Mouse (Mus musculus): ENCODE results near the gene Slit2. TPM values are rescaled to one million over a fixed set of nuclear protein-coding genes. Genes with fewer than 3 reads are reported as not detected.

Gene Slit2
- polyA plus RNA-seq, 1 experiment from 2014 or later: 27.0 TPM

DNA sequence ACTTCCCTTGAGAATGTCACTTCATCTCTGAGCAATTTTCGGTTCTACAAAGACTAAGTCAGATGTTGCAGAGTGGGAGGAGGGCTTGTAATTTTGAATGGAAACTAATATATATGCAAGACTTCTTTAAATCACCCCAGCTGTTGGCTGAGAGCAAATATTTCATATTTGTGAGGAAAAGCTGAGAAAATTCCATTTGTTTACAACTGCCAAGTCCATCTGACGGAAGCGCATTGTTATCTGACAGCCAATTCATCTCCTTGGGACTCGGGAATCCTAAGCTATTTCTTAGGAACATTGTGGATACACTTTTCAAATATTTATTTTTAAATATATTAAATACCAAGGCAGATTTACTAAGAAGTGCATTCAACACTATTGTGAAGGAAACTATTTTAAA, 8.0 kb downstream of the Slit2 start:
- Histone ChIP-seq H3K4me3 (no peak overlapping the region), H3K27ac (replicated peaks) (no peak overlapping the region), H3K36me3 (replicated peaks) (peaks cover 15% of the 10 kb centered on the region), H3K27me3 (replicated peaks; ENCODE audit: low read depth, poor library complexity, severe bottlenecking) (0 out of 2 replicates have a peak, but pooled peaks cover 3% of the 10 kb centered on the region), H3K9me3 (no peaks in the 10 kb centered on the region), H3K4me1 (peaks cover 31% of the 10 kb centered on the region)
- DNase-seq (ENCODE audit: low spot score): no peak
- 83% methylated on average over 4 of the region's 4 CpGs for WGBS

DNA sequence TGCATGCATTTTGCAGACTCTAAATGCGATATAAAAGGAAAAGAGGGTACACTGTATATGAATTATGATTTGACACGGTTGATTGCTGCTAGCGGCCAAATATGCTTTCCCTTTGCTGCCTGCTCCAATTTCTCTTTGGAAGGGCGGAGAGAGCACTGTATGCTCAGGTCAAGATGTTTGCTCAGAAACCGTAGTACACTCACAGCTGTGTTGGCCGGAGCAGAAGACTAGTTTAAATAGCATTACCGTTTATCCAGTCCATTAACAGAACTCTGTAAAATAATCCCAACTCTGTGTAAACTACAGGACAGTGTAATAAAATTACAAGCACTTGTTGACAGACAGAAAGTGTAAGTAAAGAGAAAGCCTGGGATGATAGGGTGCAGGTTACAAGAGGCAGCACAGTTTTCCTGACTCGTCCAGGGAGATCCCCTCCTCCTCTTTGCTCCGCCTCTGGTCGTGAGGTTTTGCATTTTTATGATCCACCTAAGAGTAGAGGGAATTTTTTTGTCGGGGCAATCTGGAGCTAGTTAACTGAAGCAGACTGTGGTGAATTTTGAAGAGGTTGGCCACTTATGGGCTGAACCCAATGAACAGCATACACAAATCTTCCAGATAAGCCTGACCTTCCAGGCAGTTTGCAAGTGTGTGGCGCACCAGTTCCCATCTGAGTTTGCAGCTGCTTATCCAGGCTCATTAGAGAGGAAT, 20.9 kb downstream of the Slit2 start:
- Histone ChIP-seq H3K27ac (replicated peaks) (no peak overlapping the region), H3K4me3 (no peak overlapping the region), H3K36me3 (replicated peaks) (peaks cover 19% of the 10 kb centered on the region), H3K4me1 (peaks cover 19% of the 10 kb centered on the region), H3K9me3 (no peaks in the 10 kb centered on the region), H3K27me3 (replicated peaks; ENCODE audit: low read depth, poor library complexity, severe bottlenecking) (no peaks in the 10 kb centered on the region)
- peak; percentile 40 for DNase-seq (ENCODE audit: low spot score)
- WGBS: 49% methylated on average over 12 of the region's 12 CpGs

DNA sequence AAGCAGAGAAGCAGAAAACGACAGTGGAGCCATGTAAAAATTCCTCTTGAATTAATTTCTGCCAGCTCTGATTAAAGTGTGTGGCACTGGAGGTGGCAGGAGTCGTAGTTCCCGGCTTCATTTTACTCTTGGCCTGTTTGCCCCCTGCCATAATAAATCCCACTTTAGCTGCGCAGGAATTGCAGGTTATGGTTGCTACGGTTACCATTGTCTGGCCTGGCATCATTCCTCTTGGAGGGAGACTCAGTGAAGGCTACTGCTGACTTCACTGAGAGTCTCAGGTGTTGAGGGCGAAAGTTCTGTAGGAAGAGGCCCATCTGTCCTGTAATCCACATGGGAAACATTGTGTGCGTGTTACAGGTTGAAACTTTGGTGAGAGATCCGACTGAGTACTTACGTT, 22.6 kb downstream of the Slit2 start:
- 68% methylated on average over 9 of the region's 9 CpGs for WGBS
- Histone ChIP-seq H3K4me3 (no peak overlapping the region), H3K4me1 (peaks cover 19% of the 10 kb centered on the region), H3K9me3 (no peaks in the 10 kb centered on the region), H3K36me3 (replicated peaks) (0 out of 2 replicates have a peak, but pooled peaks cover 3% of the 10 kb centered on the region), H3K27ac (replicated peaks) (no peak overlapping the region; the same call in 1 of the 2 replicates), H3K27me3 (replicated peaks; ENCODE audit: low read depth, poor library complexity, severe bottlenecking) (no peaks in the 10 kb centered on the region)
- no peak for DNase-seq (ENCODE audit: low spot score)

GRCm38 (mm10) chr5:48006059-48006458, 23.1 kb downstream of the Slit2 start:
- no peak for DNase-seq (ENCODE audit: low spot score)
- H3K27me3 ChIP-seq (replicated peaks; ENCODE audit: low read depth, poor library complexity, severe bottlenecking): no peaks in the 10 kb centered on the region
- H3K27ac ChIP-seq (replicated peaks): no peak overlapping the region
- no peaks in the 10 kb centered on the region for H3K9me3 ChIP-seq
- H3K4me1 ChIP-seq: peaks cover 19% of the 10 kb centered on the region
- 0 out of 2 replicates have a peak, but pooled peaks cover 1% of the 10 kb centered on the region for H3K36me3 ChIP-seq (replicated peaks)
- no peak overlapping the region for H3K4me3 ChIP-seq

GRCm38 (mm10) chr5:48023441-48023840, 40.5 kb downstream of the Slit2 start:
- 91% methylated on average over 4 of the region's 4 CpGs for WGBS
- H3K27ac ChIP-seq (replicated peaks): no peak overlapping the region
- H3K4me3 ChIP-seq: no peak overlapping the region
- H3K27me3 ChIP-seq (replicated peaks; ENCODE audit: low read depth, poor library complexity, severe bottlenecking): no peaks in the 10 kb centered on the region
- 0 out of 2 replicates have a peak, but pooled peaks cover 3% of the 10 kb centered on the region for H3K36me3 ChIP-seq (replicated peaks)
- no peaks in the 10 kb centered on the region for H3K9me3 ChIP-seq
- DNase-seq (ENCODE audit: low spot score): no peak
- no peaks in the 10 kb centered on the region for H3K4me1 ChIP-seq

GRCm38 (mm10) chr5:48034875-48035274, 51.9 kb downstream of the Slit2 start:
- Histone ChIP-seq H3K27ac (replicated peaks) (no peak overlapping the region), H3K36me3 (replicated peaks) (no peaks in the 10 kb centered on the region), H3K4me3 (no peak overlapping the region), H3K4me1 (peaks cover 13% of the 10 kb centered on the region; the same call in 1 of the 2 replicates), H3K27me3 (replicated peaks; ENCODE audit: low read depth, poor library complexity, severe bottlenecking) (no peaks in the 10 kb centered on the region), H3K9me3 (no peaks in the 10 kb centered on the region)
- no peak for DNase-seq (ENCODE audit: low spot score)
- 68% methylated on average over 1 of the region's 1 CpGs for WGBS

DNA sequence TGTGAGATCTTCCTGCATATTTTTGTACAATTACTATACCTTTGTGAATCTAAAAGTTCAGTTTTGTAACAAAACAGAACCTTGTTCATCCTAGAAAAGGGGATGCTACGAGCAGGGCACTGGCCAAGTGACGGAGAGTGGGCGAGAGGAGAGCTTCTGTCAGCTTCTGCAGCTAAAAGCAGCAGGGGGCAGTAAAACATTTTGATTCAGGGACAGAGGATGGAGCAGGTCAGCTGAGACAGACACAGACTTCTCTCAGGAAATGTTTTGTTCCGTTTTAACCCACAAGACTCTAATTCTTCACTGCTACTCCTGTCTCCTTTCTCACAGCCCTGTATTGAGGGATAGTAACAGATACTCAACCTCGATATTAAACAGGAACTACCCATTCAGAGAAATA, 55.1 kb downstream of the Slit2 start:
- Histone ChIP-seq H3K4me1 (peaks cover 13% of the 10 kb centered on the region; the same call in 1 of the 2 replicates), H3K36me3 (replicated peaks) (no peaks in the 10 kb centered on the region), H3K27ac (replicated peaks) (no peak overlapping the region), H3K4me3 (no peak overlapping the region), H3K9me3 (no peaks in the 10 kb centered on the region), H3K27me3 (replicated peaks; ENCODE audit: low read depth, poor library complexity, severe bottlenecking) (no peaks in the 10 kb centered on the region)
- peak; percentile 23 for DNase-seq (ENCODE audit: low spot score)
- WGBS: 33% methylated on average over 5 of the region's 5 CpGs

DNA sequence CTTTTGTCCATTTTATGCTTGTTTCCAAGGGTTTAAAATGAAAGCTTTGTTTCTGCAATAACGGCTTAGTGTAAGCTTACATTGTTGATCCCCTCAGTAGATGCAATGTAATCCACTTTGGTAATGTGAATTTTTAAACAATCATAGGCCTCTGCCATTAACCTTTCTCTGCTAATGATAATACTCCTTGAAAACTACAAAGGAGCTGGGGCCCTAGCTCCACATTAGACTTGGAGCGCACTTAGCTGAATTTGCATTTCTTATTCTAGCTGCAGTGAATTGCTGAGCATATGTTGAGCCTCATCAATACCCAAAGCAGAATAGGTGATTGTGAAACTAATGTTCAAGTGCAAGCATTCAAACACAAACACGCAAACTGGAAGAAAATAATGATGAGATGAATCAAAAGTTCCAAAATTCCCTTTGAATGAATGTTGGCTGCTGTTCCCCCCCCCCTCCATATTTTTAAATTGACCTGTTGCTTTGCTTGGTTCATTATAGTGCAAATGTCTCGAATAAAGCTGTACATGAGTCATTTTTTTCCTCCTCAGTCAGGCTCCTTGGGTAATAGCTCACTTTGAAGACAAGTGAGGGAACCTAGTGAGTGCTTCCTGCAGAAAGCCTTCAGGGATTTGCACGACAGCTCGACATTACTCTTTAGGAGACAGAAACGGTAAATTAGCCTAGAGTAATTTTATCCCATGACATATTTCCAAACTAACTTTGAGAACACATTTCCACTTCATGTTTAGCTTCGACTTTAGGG, 66.2 kb downstream of the Slit2 start:
- 47% methylated on average over 8 of the region's 8 CpGs for WGBS
- Histone ChIP-seq H3K4me1 (peaks cover 13% of the 10 kb centered on the region), H3K9me3 (no peaks in the 10 kb centered on the region), H3K27me3 (replicated peaks; ENCODE audit: low read depth, poor library complexity, severe bottlenecking) (no peaks in the 10 kb centered on the region), H3K4me3 (no peak overlapping the region), H3K36me3 (replicated peaks) (no peaks in the 10 kb centered on the region), H3K27ac (replicated peaks) (no peak overlapping the region)
- no peak for DNase-seq (ENCODE audit: low spot score)

GRCm38 (mm10) chr5:48050637-48051314, 67.8 kb downstream of the Slit2 start:
- no peak for DNase-seq (ENCODE audit: low spot score)
- WGBS: 55% methylated on average over 5 of the region's 5 CpGs

DNA sequence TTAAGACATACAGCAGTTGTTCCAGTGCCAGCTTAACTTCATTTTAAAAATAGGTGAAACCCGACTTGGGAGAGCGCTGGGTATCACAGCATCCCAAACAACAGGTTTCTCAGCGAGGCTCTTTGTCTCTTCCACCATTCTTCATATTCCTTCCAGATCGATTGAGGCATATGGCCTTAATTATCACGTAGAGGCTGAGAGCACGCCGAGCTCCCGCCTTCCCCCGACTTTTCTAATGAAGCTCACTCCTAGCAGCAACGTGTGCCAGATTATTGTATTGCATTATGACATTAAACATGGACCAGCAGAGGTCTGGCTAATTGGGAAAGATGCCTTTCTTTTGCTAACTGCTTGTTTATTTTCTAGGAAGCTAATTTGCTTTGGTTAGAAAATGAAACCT, 75.7 kb downstream of the Slit2 start:
- no peaks in the 10 kb centered on the region for H3K9me3 ChIP-seq
- H3K4me1 ChIP-seq: peaks cover 14% of the 10 kb centered on the region
- no peak overlapping the region for H3K27ac ChIP-seq (replicated peaks)
- peak; percentile 37 for DNase-seq (ENCODE audit: low spot score)
- H3K27me3 ChIP-seq (replicated peaks; ENCODE audit: low read depth, poor library complexity, severe bottlenecking): no peaks in the 10 kb centered on the region
- H3K36me3 ChIP-seq (replicated peaks): no peaks in the 10 kb centered on the region
- H3K4me3 ChIP-seq: no peak overlapping the region
- WGBS: 29% methylated on average over 10 of the region's 10 CpGs

More at GRCm38 (mm10) chr5:48050637-48051314, 67.8 kb downstream of the Slit2 start:
- Histone ChIP-seq H3K27me3 (replicated peaks; ENCODE audit: low read depth, poor library complexity, severe bottlenecking) (no peaks in the 10 kb centered on the region), H3K9me3 (no peaks in the 10 kb centered on the region), H3K4me3 (no peak overlapping the region), H3K4me1 (peaks cover 13% of the 10 kb centered on the region), H3K27ac (replicated peaks) (no peak overlapping the region), H3K36me3 (replicated peaks) (no peaks in the 10 kb centered on the region)

DNA sequence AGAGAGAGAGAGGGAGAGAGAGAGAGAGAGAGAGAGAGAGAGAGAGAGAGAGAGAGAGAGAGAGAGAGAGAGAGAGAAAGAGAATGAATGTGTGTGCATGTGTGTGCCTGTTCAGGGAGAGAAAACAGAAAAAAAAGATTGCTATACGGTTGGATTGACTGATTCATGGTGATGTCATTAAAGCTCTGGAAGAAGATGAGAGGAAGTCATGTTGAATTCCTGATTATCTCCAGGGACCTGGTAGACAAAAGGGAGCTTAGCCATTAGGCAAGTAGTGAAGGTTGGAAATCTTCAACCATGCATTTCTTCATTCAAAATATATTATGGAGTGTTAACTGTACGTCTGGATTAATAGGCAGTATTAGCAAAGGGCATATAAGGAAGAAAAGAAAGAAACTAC, 77.8 kb downstream of the Slit2 start:
- DNase-seq (ENCODE audit: low spot score): no peak
- H3K4me3 ChIP-seq: no peak overlapping the region
- H3K27me3 ChIP-seq (replicated peaks; ENCODE audit: low read depth, poor library complexity, severe bottlenecking): no peaks in the 10 kb centered on the region
- no peaks in the 10 kb centered on the region for H3K36me3 ChIP-seq (replicated peaks)
- peaks cover 14% of the 10 kb centered on the region for H3K4me1 ChIP-seq
- WGBS: 47% methylated on average over 2 of the region's 2 CpGs
- no peak overlapping the region for H3K27ac ChIP-seq (replicated peaks)
- no peaks in the 10 kb centered on the region for H3K9me3 ChIP-seq

DNA sequence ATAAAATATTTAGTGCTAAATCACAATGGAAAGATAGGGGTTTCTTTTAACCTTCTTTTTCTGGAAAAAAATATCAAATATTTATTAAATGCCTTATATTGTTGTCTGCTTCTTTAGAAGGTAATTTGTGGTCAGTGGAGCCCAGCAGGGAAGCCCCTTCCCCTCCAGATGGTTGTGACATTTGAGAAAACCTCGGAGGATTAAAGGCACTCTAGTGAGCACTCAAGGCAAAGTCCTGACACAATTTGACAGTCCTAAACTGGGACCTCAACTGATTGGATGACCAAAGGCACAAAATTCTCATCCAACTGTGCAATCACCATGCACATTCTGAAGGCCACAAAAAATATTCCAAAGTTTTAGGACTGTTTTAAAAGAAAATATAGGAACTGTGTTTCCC, 95.8 kb downstream of the Slit2 start:
- WGBS: 32% methylated on average over 1 of the region's 1 CpGs
- H3K4me1 ChIP-seq: 0 out of 2 replicates have a peak, but pooled peaks cover 3% of the 10 kb centered on the region
- H3K27me3 ChIP-seq (replicated peaks; ENCODE audit: low read depth, poor library complexity, severe bottlenecking): no peaks in the 10 kb centered on the region
- no peaks in the 10 kb centered on the region for H3K36me3 ChIP-seq (replicated peaks)
- no peaks in the 10 kb centered on the region for H3K9me3 ChIP-seq
- DNase-seq (ENCODE audit: low spot score): no peak
- no peak overlapping the region for H3K4me3 ChIP-seq
- no peak overlapping the region for H3K27ac ChIP-seq (replicated peaks)
